Mouse (Mus musculus): ENCODE data around the gene Itga7. TPM values are rescaled to one million over a fixed set of nuclear protein-coding genes. Genes with fewer than 3 reads are reported as not detected.

Gene Itga7
- polyA plus RNA-seq, 1 experiment from 2014 or later: 3.4 TPM

- 88% methylated on average over 10 of the region's 10 CpGs for WGBS
- Histone ChIP-seq H3K9me3 (ENCODE audit: control insufficient read depth, low read length) (no peaks in the 10 kb centered on the region), H3K36me3 (ENCODE audit: control insufficient read depth, insufficient read depth) (no peaks in the 10 kb centered on the region), H3K27ac (ENCODE audit: low read length) (no peak overlapping the region), H3K4me3 (replicated peaks; ENCODE audit: low read length) (no peak overlapping the region), H3K4me1 (replicated peaks; ENCODE audit: control insufficient read depth, insufficient read depth, low read length) (no peaks in the 10 kb centered on the region), H3K9ac (replicated peaks; ENCODE audit: low read depth, low read length) (no peak overlapping the region), H3K4me2 (ENCODE audit: low read length) (no peak overlapping the region), H3K27me3 (replicated peaks; ENCODE audit: control insufficient read depth, insufficient read depth, low read length) (peaks cover 9% of the 10 kb centered on the region)
- no peak for ATAC-seq
These were observed 7.0 kb downstream of the Itga7 start for GRCm38 (mm10) chr10:128940475-128941061.

- Histone ChIP-seq H3K27me3 (replicated peaks; ENCODE audit: control insufficient read depth, insufficient read depth, low read length) (no peaks in the 10 kb centered on the region), H3K4me3 (replicated peaks; ENCODE audit: low read length) (no peak overlapping the region), H3K4me1 (replicated peaks; ENCODE audit: control insufficient read depth, insufficient read depth, low read length) (no peaks in the 10 kb centered on the region), H3K4me2 (ENCODE audit: low read length) (no peak overlapping the region), H3K9ac (replicated peaks; ENCODE audit: low read depth, low read length) (no peak overlapping the region), H3K9me3 (ENCODE audit: control insufficient read depth, low read length) (no peaks in the 10 kb centered on the region), H3K36me3 (ENCODE audit: control insufficient read depth, insufficient read depth) (no peaks in the 10 kb centered on the region), H3K27ac (ENCODE audit: low read length) (no peak overlapping the region)
- ATAC-seq: no peak
- WGBS: 16% methylated on average over 3 of the region's 3 CpGs
These were observed 12.1 kb downstream of the Itga7 start for GRCm38 (mm10) chr10:128945675-128946074.

GRCm38 (mm10) chr10:128947496-128947895 lies 13.9 kb downstream of the Itga7 start:
- ATAC-seq: no peak
- Histone ChIP-seq H3K4me3 (replicated peaks; ENCODE audit: low read length) (no peak overlapping the region), H3K27ac (ENCODE audit: low read length) (no peak overlapping the region), H3K9ac (replicated peaks; ENCODE audit: low read depth, low read length) (no peak overlapping the region), H3K27me3 (replicated peaks; ENCODE audit: control insufficient read depth, insufficient read depth, low read length) (no peaks in the 10 kb centered on the region), H3K4me1 (replicated peaks; ENCODE audit: control insufficient read depth, insufficient read depth, low read length) (no peaks in the 10 kb centered on the region), H3K9me3 (ENCODE audit: control insufficient read depth, low read length) (no peaks in the 10 kb centered on the region), H3K4me2 (ENCODE audit: low read length) (no peak overlapping the region), H3K36me3 (ENCODE audit: control insufficient read depth, insufficient read depth) (no peaks in the 10 kb centered on the region)
- WGBS: 88% methylated on average over 4 of the region's 4 CpGs

DNA sequence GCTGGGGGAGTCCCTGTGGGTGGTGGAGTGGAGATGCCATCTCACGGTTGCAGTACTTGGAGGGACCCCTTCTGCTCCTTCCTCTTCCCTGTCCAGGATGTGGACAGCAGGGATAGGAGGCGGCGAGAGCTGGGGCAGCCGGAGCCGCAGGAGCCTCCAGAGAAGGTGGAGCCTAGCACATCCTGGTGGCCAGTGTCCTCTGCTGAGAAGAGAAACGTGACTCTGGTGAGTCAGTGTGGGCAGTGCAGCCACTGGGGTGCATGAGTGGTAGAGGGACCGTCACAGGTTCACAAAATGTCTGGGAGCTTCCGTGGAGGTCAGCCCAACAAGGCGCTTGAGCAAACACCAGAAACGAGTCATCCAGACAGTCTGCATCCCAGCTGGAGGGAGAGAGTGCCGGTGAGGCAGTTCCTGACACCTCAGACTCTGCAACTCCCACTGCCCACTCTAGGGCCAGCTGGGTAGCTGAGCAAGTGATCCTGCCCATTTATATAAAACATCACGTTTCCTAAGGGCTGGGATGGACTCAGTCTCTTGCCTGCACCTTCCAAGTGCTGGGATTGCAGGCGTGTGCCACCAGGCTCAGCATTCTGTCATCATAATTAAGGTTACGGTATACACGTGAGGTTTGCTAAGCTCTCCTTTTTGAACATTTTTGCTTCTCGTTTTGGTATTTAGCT lies 16.7 kb downstream of the Itga7 start:
- Histone ChIP-seq H3K27me3 (replicated peaks; ENCODE audit: control insufficient read depth, insufficient read depth, low read length) (no peaks in the 10 kb centered on the region), H3K4me2 (ENCODE audit: low read length) (no peak overlapping the region), H3K9ac (replicated peaks; ENCODE audit: low read depth, low read length) (no peak overlapping the region), H3K4me3 (replicated peaks; ENCODE audit: low read length) (no peak overlapping the region), H3K9me3 (ENCODE audit: control insufficient read depth, low read length) (no peaks in the 10 kb centered on the region), H3K27ac (ENCODE audit: low read length) (no peak overlapping the region), H3K4me1 (replicated peaks; ENCODE audit: control insufficient read depth, insufficient read depth, low read length) (no peaks in the 10 kb centered on the region), H3K36me3 (ENCODE audit: control insufficient read depth, insufficient read depth) (no peaks in the 10 kb centered on the region)
- no peak for ATAC-seq
- 73% methylated on average over 16 of the region's 16 CpGs for WGBS

DNA sequence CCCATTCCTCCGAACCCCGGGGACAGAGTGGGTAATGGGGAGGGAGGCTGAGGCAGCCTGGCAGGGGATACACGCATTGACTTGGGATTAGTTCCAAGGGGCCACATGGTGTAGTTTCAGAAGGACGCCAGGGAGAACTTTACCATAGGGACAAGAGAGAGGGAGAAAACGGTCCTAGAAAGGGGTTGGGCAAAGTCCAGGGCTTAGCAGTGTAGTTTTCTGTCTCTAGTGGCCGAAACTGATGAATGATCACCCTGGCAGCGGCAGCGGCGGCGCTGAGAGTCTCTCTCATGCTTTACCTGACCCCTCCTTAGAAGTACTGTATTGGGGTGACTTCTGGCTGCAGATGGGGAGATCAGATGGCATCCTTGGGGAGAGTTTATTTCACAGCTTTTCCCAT lies 24.7 kb downstream of the Itga7 start:
- Histone ChIP-seq H3K4me1 (replicated peaks; ENCODE audit: control insufficient read depth, insufficient read depth, low read length) (no peaks in the 10 kb centered on the region), H3K36me3 (ENCODE audit: control insufficient read depth, insufficient read depth) (no peaks in the 10 kb centered on the region), H3K27me3 (replicated peaks; ENCODE audit: control insufficient read depth, insufficient read depth, low read length) (no peaks in the 10 kb centered on the region), H3K4me2 (ENCODE audit: low read length) (no peak overlapping the region), H3K9me3 (ENCODE audit: control insufficient read depth, low read length) (no peaks in the 10 kb centered on the region), H3K9ac (replicated peaks; ENCODE audit: low read depth, low read length) (no peak overlapping the region), H3K4me3 (replicated peaks; ENCODE audit: low read length) (no peak overlapping the region), H3K27ac (ENCODE audit: low read length) (no peak overlapping the region)
- no peak for ATAC-seq
- WGBS: 81% methylated on average over 10 of the region's 10 CpGs

DNA sequence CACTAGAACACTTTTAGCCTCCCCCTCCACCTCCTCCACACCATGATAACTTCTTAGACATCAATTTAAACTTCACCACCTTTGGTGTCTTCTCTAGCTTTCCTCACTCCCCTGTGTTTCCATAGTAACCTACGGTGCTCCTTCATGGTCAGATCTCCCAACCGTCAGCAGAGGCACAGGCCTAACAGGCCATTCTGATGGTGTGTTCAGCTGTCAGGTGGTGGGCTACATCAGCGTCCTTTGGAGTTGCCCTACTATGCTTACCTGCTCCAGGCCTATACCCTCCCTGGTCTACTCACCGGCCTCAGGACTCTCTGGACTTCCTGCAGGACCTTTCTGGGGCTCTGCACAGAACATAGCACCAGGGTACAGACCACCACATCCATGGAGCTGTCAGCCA lies 26.5 kb downstream of the Itga7 start:
- Histone ChIP-seq H3K27ac (ENCODE audit: low read length) (no peak overlapping the region), H3K9ac (replicated peaks; ENCODE audit: low read depth, low read length) (no peak overlapping the region), H3K4me3 (replicated peaks; ENCODE audit: low read length) (no peak overlapping the region), H3K36me3 (ENCODE audit: control insufficient read depth, insufficient read depth) (no peaks in the 10 kb centered on the region), H3K4me2 (ENCODE audit: low read length) (no peak overlapping the region), H3K27me3 (replicated peaks; ENCODE audit: control insufficient read depth, insufficient read depth, low read length) (no peaks in the 10 kb centered on the region), H3K4me1 (replicated peaks; ENCODE audit: control insufficient read depth, insufficient read depth, low read length) (no peaks in the 10 kb centered on the region), H3K9me3 (ENCODE audit: control insufficient read depth, low read length) (no peaks in the 10 kb centered on the region)
- no peak for ATAC-seq
- 79% methylated on average over 4 of the region's 4 CpGs for WGBS

- H3K36me3 ChIP-seq (ENCODE audit: control insufficient read depth, insufficient read depth): no peaks in the 10 kb centered on the region
- ATAC-seq: no peak
- H3K27ac ChIP-seq (ENCODE audit: low read length): no peak within 1 kb of the TSS
- no peak within 1 kb of the TSS for H3K4me2 ChIP-seq (ENCODE audit: low read length)
- 87% methylated on average over 12 of the region's 12 CpGs for WGBS
- H3K9me3 ChIP-seq (ENCODE audit: control insufficient read depth, low read length): no peaks in the 10 kb centered on the region
- H3K9ac ChIP-seq (replicated peaks; ENCODE audit: low read depth, low read length): no peak within 1 kb of the TSS
- no peaks in the 10 kb centered on the region for H3K27me3 ChIP-seq (replicated peaks; ENCODE audit: control insufficient read depth, insufficient read depth, low read length)
- no peak within 1 kb of the TSS for H3K4me3 ChIP-seq (replicated peaks; ENCODE audit: low read length)
- no peaks in the 10 kb centered on the region for H3K4me1 ChIP-seq (replicated peaks; ENCODE audit: control insufficient read depth, insufficient read depth, low read length)
These were observed 27.3 kb downstream of the Itga7 start, which contains the start of gene Mettl7b for GRCm38 (mm10) chr10:128960590-128961584. TSS of gene Mettl7b (minus strand) at chr10:128960988.

- 82% methylated on average over 2 of the region's 2 CpGs for WGBS
- H3K4me1 ChIP-seq (replicated peaks; ENCODE audit: control insufficient read depth, insufficient read depth, low read length): no peaks in the 10 kb centered on the region
These were observed 31.3 kb downstream of the Itga7 start for GRCm38 (mm10) chr10:128964961-128965360.

DNA sequence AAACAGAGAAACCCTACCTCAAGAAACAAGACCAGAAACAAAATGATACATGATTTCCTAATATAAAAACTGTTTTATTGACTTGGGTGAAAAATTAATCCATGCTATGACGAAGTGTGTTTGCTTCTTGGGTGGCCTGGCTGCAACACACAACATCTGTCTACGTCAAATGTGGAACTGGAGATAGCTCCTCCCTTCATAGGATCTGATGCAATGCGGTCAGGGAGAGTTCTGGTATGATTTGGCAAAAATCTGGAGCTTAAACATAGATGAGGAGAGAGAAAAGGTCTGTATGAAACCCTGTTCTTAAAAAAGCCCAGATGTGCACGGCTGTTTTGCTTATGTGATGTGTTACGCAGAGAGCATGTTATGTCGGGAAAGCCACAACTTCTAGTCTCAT lies 32.3 kb downstream of the Itga7 start:
- no peak overlapping the region for H3K27ac ChIP-seq (ENCODE audit: low read length)
- no peak overlapping the region for H3K4me3 ChIP-seq (replicated peaks; ENCODE audit: low read length)
- H3K27me3 ChIP-seq (replicated peaks; ENCODE audit: control insufficient read depth, insufficient read depth, low read length): no peaks in the 10 kb centered on the region
- no peaks in the 10 kb centered on the region for H3K9me3 ChIP-seq (ENCODE audit: control insufficient read depth, low read length)
- no peak overlapping the region for H3K4me2 ChIP-seq (ENCODE audit: low read length)
- H3K36me3 ChIP-seq (ENCODE audit: control insufficient read depth, insufficient read depth): no peaks in the 10 kb centered on the region
- 92% methylated on average over 6 of the region's 6 CpGs for WGBS
- no peak overlapping the region for H3K9ac ChIP-seq (replicated peaks; ENCODE audit: low read depth, low read length)
- no peak for ATAC-seq
- H3K4me1 ChIP-seq (replicated peaks; ENCODE audit: control insufficient read depth, insufficient read depth, low read length): no peaks in the 10 kb centered on the region

More at GRCm38 (mm10) chr10:128964961-128965360, 31.3 kb downstream of the Itga7 start:
- Histone ChIP-seq H3K27ac (ENCODE audit: low read length) (no peak overlapping the region), H3K4me3 (replicated peaks; ENCODE audit: low read length) (no peak overlapping the region), H3K36me3 (ENCODE audit: control insufficient read depth, insufficient read depth) (no peaks in the 10 kb centered on the region), H3K27me3 (replicated peaks; ENCODE audit: control insufficient read depth, insufficient read depth, low read length) (no peaks in the 10 kb centered on the region), H3K4me2 (ENCODE audit: low read length) (no peak overlapping the region), H3K9ac (replicated peaks; ENCODE audit: low read depth, low read length) (no peak overlapping the region), H3K9me3 (ENCODE audit: control insufficient read depth, low read length) (no peaks in the 10 kb centered on the region)
- no peak for ATAC-seq
